Mouse (Mus musculus): ENCODE measurements around the gene Gpr37l1. TPM values are rescaled to one million over a fixed set of nuclear protein-coding genes. Genes with fewer than 3 reads are reported as not detected.
"Not testable (repeated sequence)": the region's sequence is repeated elsewhere in the genome, so short reads cannot be mapped to it uniquely, and the experiment has no call there.

Gpr37l1 gene
- 1 to 10 TPM in 1 of 2 experiments, under 1 TPM in 1; 0.82 to 1.0 TPM for total RNA-seq (2021)
- long read RNA-seq, experiment 1, partial matches to known transcripts, result 0 of 2 reads
- long read RNA-seq, experiment 1, other reads (novel, unspliced or antisense), result 0 of 2 reads
- long read RNA-seq, experiment 2, partial matches to known transcripts, result 0 of 1 reads
- long read RNA-seq, experiment 2, other reads (novel, unspliced or antisense), result 0 of 1 reads

DNA sequence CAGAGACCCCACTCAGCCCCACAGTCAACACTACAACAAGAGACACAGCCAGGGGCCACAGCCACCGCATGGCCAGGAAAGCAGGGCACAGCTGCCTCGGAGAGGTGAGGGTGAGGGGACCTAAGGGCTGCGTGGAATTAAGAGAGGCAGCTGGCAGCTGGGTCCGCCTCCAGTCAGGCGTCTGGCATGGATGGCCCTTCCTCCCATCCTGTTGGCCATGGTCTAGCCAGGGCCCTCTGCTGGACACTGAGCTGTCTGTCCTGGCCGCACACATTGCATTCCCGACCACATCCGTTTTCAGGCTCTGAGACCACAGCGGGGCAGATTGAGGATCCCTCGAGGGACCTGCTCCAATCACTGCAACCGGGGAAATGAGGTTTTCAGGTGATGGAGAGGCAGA lies at the start of gene Gpr37l1:
Gene Gpr37l1 (minus strand): TSS at position 247 of the 400 bp plus-strand sequence.
- no peak for DNase-seq (ENCODE audit: low spot score in 2 of 2)

DNA sequence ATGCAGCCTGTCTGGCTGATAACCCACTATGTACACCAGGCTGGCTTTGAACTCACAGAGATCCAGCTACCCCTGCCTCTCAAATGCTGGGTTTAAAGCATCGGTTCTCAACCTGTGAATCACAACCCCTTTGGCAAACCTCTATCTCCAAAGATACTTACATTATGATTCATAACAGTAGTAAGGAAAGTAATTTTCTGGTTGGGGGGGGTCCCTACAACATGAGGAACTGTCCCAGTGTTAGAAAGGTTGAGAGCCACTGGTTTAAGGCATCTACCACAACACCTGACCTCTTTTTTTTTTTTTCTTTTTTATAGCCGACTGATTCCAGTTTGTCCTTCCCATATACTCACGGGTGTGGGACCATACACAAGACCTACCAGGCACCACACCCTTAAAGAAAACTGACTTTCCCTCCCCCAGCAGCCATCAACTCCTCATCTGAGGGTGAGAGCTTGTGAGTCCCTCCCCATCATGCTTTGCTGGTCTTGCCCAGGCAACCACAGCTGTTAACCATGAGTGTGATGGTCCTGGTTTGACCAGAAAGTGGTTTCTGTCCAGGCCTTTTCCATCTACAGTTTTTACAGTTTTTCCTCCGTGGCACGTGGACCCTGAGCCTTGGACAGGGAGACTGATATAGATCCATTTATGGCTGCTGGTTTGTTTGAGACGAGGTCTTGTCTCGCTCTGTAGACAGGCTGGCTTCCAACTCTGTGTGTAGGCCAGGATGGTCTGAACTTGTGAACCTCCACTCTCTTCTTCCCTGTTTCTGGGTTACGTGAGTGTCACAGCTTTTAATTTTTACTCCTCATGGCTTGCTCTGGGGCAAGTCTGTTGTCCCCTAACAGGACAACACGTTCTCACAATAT lies 46.5 kb upstream of the Gpr37l1 start:
- DNase-seq (ENCODE audit: low spot score in 2 of 2), result no peak

DNA sequence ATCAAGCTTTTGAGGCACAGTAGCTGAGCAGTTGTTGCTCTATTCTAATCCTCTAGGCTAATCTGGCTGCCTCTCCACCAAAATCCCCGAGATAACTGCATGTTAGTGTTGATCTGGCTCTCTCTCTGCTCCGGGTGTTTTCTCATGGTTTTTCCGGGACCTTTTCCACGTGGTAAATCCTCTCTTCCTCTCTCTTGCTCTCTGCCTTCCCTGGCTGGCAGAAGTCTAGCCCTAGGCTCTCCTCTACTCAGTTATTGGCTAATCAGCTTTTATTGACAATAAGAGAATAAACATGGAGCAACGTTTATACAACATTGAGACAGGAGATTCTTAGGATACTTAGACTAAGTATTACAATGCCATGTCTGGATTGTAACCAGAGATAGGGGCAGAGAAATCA lies 42.9 kb upstream of the Gpr37l1 start:
- DNase-seq (ENCODE audit: low spot score in 2 of 2), result no peak

DNA sequence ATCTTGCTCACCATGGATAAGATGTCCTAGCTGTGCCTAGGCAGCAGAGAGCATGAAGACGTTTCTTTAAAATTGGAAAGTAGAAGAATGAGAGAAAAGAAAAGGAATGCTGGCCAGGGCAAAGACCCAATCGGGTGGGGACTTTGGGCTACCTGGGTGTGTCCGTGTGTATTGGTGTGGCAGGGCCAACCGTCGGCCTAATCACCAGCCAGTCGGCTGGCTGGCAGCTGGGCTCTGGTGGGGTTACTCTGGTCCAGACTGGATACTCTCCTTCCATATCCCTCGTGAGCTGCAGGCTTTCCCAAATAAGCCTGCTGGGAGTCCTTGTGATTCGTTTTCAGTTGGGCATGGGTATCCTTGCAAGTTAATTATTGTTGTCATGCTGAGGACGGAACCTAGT lies 41.2 kb upstream of the Gpr37l1 start:
- DNase-seq (ENCODE audit: low spot score in 2 of 2), result no peak

DNA sequence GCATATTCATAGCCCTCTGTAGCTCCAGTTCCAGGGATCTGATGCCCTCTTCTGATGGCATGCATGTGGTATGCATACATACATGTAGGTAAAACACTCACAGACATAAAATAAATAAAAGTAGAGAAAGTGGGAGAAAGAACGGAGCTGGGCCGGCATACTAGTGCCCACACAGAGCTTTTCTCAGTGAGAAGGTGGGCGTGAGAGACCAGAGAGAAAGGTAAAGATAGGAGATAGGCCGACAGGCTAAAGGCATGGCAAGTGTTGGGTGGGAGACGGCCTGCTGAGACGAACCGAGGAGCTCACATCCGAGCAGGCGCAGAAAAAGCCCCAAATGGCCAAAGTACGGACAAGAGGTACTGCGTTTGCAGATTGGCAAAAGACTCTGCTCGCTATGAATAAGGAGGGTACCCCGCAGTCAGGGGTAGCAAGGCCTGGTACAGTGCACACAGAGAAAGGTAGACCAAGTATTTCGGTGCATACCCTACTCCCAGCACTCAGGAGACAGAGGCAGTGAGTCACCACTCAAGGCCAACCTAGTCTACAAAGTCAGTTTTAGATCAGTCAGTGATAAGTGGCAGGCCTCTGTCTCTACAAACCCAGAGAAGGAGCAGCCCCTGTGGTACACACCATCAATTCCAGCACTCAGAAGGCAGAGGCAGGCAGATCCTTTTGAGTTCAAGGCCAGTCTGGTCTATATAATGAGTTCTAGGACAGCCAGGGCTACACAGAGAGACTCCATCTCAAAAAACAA lies 39.3 kb upstream of the Gpr37l1 start:
- DNase-seq (ENCODE audit: low spot score in 2 of 2), result no peak

DNA sequence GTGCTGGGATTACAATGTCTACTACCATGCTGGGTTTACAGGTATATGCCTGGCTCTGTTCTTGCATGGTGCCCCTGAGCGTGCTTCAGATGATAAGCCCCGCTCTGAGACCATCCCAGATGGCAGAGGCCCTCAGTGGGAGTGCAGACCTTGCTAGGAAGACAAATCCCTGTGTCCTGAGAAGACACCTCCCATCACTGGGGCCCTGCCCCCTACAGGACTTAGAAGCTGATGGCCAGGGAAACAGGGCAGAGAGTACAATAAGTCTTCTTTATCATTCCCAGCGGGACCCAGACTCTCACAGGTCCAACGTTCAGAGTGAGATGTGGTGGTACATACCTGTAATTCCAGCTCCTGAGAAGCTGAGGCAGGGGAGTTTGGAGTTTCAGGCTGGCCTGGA lies 37.8 kb upstream of the Gpr37l1 start:
- no peak for DNase-seq (ENCODE audit: low spot score in 2 of 2)

DNA sequence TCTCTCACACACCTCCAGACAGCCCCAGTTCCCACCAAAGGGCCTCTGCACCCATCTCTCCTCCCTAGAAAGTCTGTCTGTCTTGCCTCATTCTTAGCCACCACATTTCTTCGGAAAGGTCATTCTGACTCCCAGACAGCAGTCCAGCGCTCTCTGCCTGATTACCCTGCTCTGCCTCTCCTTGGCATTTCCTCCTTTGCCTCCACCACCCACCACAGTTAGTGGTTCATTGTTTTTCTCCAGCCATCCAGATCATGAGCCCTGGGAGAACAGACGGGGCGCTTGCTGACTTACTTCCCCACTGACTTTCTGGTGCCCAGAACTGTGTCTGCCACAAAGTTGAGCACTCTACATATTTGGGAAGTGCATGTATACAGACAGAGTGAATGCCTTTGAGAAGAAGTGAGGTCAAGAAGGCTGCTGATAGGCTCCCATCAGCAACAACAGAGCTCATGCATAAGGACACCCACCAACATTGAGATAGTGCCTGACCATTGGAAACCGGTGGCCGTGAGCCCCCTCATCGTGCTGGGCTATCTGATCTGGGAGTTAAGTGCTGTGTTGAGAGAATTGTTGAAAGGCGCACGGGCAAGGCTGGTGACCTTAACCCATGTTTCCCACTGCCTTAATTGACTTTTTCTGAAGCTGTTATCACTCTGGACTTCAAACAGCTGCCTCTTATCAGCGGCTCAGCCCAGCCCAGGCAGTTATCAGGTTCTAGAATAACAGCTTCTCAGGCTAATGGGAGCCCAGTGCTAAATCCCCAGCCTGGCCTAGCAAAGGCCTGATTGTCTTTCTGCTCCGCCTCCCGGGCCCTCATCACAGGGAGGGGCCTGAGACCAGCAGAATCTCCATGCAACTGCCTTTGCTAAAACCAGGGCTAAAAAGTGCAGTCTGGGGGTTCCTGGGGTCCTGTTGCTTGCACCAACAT lies 37.0 kb upstream of the Gpr37l1 start:
- DNase-seq (ENCODE audit: low spot score in 2 of 2), result no peak

DNA sequence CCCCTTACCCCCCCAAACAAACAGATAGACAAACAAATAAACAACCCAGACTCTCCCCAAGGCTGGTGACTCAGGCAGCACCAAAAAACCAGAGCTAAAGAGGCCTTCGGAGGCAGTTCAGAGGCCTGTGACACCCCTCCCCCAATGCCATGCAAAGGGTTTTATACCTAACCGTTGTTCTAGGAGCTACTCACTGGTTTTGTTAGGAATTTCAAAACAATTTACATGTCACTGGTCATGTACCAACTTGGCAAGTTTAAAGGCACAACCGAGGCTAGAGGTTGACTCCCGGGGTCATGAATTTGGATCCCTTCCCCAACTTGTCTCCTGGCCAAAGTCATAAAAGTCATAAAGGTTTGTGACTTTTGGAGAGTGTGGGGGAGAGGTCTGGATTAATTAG lies 32.9 kb upstream of the Gpr37l1 start:
- DNase-seq (ENCODE audit: low spot score in 2 of 2), result no peak

DNA sequence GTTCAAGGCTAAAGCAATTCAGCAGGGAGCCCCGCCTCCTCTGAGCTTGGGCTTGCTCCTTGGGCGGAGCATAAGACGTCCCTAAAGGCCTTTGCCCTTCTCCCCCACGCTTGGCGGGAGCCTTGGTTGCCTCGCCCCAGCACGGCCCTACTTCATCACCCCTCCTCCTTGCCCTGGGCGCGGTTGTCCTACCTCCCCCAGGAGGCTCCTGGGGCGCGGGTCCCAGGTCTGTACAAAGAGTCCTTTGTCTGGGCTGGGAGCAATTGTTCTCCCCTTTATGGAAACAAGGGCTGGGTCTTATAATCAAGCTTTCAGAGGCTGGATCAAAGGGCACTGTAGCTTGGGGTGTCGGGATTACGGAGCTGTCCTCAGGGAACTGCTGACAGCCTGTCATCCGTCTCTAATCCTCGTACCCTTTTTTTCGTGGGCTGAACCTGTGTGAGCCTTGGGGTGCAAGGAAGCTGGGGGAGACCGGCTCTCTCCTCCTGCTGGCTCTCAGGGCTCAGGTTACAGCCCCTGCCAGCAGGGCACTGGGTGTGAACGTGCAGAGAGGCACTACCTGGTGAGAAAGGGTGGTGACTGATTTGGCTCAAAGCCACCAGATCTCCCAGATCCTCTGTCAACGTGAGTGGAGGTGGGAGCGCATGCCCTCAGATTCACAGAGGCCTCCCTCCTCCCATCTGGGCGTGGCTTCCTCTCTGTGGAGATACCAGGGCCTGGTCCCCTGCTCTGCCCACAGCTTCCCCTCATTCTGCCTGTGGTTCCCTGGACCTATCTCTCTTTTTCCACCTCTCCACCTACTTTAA lies 31.7 kb upstream of the Gpr37l1 start:
- no peak for DNase-seq (ENCODE audit: low spot score in 2 of 2)

DNA sequence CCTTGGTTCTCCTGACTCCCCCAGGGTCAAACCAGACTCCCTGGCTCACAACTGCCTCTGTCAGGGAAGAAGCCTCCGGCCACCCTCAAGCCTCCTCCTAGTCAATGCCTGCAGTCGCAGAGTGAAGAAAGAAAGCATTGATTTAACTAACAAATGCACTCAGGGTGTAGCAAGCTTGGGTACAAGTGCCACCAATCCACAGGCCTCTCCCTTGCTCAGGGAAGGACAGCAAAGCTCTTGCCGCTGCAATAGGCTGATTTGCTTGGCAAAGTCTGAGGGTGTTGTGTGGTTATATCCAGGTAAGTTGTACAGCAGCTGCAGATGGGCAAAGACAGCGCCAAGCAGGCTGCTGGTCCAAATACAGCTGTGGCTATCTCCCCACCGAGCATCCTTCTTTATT lies 30.9 kb upstream of the Gpr37l1 start:
- DNase-seq (ENCODE audit: low spot score in 2 of 2), result no peak

DNA sequence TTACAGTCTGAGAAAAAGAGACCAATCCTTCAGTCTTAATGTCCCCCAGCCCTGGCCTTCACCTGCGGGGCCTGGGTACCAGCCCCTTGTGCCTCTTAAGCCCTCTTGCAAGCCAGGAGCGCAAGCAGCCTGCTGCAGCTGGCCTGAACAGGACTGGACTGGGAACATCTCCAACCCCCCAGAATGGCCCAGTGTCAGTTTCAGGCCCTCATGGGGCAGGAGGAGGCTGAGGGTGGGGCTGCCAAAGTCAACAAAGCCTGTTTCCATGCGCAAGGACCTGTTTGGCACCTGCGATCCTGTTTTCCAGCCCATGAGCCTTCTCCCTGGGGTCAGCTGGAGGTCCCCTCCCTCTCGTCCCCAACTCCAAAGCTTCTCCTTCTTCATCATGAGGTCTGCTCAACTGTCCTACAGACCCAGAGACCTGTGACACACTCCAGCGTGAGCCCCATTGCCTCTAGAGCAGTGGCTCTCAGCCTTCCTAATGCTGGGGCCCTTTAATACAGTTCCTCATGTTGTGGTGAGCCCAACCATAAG lies 28.5 kb upstream of the Gpr37l1 start:
- DNase-seq (ENCODE audit: low spot score in 2 of 2), result no peak

DNA sequence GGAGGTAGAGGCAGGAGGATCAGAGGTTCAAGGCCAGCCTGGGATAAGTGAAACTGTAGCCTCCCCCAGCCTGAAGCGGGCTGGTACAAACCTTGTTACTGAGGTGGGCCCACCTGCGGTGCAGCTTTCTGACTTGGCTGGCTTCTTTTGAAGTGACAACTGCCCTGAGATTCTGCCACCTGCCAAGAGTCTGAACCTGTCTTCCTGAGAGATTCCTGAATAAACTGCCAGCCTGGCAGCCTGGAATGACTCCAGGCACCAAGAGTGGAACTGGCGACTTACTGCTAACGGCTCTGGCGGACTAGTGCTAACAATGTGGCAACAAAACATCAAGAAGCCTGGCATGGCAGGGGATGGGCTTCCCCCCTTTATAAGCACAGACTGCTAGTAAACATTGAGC lies 26.9 kb upstream of the Gpr37l1 start:
- not testable (repeated sequence) for DNase-seq (ENCODE audit: low spot score in 2 of 2)

DNA sequence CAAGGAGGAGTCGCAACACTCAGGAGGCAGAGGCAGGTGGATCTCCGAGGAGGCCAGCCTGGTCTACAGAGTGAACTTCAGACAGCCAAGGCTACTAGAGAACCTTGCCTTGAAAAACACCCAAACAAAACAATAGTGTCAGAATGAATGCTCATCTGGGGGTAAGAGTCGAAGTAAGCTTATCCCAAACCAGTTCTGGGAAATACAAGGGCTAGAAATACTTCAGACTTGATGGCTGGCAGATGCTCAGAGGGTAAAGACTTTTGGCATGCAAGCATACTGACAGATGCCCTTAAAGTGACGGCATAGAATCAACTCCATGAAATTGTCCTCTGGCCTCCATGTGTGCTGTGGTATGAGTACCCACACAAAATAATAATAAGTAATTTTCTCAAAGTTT lies 21.7 kb upstream of the Gpr37l1 start:
- no peak for DNase-seq (ENCODE audit: low spot score in 2 of 2)

DNA sequence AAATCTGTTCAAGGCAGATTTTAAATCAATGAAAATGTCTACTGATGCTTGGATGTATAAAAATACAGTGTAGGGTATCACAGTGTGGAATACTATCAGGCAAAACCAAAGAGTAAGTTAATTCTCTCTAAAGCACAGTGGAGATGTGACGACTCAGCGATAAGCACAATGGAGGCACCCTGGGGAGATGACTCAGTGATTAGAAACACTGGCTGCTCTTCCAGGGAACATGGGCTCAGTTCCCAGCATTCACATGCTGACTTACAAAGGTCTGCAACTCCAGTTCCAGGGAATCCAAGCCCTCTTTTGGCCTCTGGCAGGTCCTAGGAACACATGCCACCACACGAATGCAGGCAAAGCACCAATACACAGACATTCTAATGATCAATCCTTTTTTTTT lies 20.7 kb upstream of the Gpr37l1 start:
- no peak for DNase-seq (ENCODE audit: low spot score in 2 of 2)

DNA sequence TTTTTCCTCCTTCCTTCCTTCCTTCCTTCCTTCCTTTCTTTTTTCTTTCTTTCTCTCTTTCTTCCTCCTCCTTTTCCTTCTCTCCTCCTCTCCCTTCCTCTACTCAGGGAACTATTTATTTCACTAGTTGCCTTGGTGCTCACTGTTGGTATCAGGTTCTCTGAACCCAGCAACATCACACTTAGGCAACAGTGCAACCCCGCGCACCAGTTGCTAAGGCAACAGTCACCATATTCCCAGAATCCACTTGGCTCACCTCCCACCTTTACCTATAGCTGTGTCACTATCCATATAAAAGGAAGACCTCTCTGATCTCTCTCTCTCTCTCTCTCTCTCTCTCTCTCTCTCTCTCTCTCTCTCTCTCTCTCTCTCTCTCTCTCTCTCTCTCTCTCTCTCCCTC lies 19.5 kb upstream of the Gpr37l1 start:
- DNase-seq (ENCODE audit: low spot score in 2 of 2), result not testable (repeated sequence)

DNA sequence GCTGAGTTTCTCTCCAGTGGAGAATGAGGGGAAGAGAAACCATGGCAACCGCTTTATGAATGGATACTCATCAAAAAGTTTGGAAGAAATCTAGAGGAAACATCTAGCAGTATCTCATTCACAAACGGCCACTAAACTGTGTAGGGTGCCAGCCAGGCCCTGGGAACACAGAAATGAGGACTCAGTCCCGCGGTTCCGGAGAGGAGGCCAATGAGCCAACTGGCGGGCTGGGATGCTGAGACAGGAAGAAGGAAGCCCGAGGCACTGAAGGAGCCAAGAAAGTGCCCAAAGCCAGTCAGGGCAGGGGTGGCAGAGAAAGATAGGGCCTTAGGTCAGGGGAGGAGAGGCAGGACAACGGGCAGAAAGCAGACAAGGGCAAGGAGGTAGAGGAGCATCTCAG lies 18.9 kb upstream of the Gpr37l1 start:
- DNase-seq (ENCODE audit: low spot score in 2 of 2), result no peak

DNA sequence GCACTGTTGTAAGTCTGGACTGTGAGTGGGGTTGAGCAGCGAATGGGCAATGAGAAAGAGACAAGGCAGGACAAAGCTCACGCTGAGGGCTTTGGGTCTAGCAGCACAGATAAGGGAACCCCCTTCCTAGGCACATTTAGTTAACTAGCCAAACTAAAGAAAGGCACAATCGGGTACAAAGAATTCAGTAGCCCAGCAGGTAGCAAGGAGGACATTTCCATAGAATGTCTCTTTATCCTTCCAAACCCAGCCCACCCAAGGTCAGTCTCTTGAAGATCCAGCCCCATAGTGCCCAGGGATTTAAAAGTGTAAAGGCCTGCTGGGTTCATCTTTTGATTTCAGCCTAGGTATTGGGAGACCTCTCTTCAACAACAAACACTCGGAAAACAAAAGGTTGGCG lies 18.5 kb upstream of the Gpr37l1 start:
- no peak for DNase-seq (ENCODE audit: low spot score in 2 of 2)

DNA sequence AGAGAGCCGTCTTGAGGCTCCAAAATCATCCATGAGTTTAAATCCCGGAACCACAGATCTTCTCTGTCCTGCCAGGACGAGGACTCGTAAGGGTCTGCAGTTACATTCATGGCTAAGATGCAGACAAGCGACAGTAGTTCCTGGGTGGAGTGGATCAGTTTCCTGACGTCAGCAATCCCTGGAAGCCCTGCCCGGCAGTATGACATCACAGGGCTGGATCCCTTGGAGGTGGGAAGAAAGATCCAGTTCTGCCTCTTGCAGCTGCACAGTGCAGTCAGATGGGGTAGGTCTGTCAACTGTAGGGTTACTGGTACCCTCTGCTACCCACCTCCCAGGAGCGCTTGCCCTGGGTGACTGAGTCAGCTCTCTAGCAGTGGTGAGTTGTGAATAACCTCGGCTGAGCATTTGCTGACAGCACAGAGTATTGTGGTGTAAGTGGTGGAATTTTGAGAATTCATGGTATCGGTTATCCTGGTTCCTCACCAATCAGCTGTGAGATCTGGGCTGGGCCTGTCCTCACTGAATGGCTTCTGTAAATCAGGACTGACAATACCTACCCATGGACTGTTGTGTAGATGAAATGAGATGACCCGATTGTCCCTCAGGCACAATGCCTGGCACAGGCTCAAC lies 16.6 kb upstream of the Gpr37l1 start:
- no peak for DNase-seq (ENCODE audit: low spot score in 2 of 2)

DNA sequence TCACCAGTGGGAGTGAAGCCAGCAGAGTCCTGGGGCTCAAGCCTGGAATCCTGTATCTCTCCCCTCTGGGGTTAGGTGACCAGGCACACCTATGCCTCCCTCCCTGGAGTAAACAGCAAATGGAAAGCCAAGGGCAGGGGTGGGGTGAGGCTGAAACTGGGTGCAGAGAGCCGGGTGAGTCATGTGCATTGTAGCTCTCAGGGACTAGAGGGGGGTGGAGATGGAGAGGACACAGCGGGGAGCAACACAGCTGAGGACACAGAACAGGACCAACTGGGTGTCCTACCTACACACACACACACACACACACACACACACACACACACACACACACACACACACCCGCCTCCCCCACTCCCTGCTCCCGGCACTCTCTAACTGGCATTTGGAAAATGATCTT lies 16.0 kb upstream of the Gpr37l1 start:
- DNase-seq (ENCODE audit: low spot score in 2 of 2), result no peak
